Mouse (Mus musculus) left cerebral cortex, postnatal 25 days (tissue): ENCODE measurements at regions not wholly inside any gene's neighbourhood (a gene's known extent, or its start where the extent isn't known, plus 50 kb on each side); places are given as distances from the start of the nearest gene placed in this dataset.
"Not testable (repeated sequence)": the region's sequence is repeated elsewhere in the genome, so short reads cannot be mapped to it uniquely, and the experiment has no call there.

ENCODE experiments used
- DNase-seq, 2 experiments: peaks; one replicate each; pipeline ENCODE4 v3.0.0; 2022; ENCODE audit warnings: low spot score in 2 of 2, mixed read lengths in 1 of 2
- intact Hi-C: fragments of 180-260 bp; cut with DNase I; formaldehyde crosslinking; loops from one replicate; pipeline ENCODE4 v1.15.1; 2025

DNA sequence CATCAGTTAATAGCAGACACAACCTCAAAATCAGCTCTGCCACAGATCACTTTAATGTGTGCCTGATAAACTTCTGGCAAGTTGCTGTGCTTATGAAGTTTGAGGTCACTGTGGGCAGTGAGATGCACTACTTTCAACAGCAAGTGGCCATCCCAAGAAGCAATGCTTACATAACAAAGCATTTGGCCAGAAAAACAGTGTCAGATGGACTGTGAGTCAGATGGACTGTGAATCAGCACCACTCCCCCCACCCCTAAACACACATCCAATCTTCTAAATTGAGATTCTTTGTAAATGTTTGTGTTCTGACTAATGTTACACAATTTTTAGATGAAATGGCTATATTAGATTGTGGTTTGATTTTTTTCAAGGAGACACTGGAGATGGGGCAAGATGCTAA is 550.7 kb downstream of the Nxph1 start:
- intact Hi-C loops, result no loop called here
- DNase-seq, result peak in 1 of 2 experiments; percentile 46

- DNase-seq, result no peak
- intact Hi-C loops, result no loop called here
These were observed 586.2 kb downstream of the Nxph1 start for GRCm38 (mm10) chr6:9534395-9534794.

- DNase-seq, result no peak
- intact Hi-C loops, result no loop called here
These were observed 590.5 kb downstream of the Nxph1 start for GRCm38 (mm10) chr6:9538737-9539136.

DNA sequence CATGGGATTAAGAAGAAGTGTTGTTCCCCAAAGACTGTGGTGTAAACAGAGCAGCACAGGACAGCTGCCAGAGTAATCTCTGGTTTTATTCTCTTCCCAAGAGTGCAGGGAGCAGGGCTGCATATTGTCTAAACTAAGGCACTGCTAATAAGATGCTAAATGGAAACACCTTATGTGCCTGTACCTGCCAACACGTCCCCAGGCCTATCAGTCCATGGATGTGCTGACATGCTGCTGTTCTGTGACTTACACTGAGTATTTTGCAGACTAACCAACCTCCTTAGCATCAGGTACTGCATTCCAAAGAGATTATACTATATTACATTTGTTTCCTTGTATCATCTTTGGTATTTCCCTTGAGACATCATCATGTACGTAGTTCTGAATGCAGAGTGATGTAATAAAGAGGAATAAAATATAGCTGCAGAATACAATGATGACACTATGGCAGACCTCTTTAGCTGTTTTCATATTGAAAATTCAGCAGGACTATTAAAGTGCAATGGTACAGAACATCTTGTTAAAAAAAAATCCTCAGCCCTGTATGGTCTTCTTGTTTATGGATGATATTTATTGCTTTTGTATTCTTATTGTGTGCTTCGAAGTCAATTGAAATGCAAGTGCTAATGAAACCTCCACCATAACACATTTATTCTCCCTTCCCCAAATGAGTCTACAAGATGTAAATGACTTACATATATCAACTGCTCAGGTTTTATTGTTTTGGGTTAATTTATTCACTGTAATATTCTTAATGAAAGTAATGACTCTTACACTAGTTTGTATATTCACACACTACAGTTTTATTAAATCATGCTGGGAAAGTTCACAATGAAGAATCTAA is 602.1 kb downstream of the Nxph1 start:
- DNase-seq, result no peak
- intact Hi-C loops, result no loop called here

GRCm38 (mm10) chr6:9563290-9564044 is 615.2 kb downstream of the Nxph1 start:
- intact Hi-C loops, result no loop called here
- DNase-seq, result no peak

GRCm38 (mm10) chr6:9571787-9572186 is 623.6 kb downstream of the Nxph1 start:
- no peak for DNase-seq

GRCm38 (mm10) chr6:9593391-9593790 is 645.2 kb downstream of the Nxph1 start:
- intact Hi-C loops, result no loop called here

More at GRCm38 (mm10) chr6:9571787-9572186, 623.6 kb downstream of the Nxph1 start:
- intact Hi-C loops, result no loop called here

DNA sequence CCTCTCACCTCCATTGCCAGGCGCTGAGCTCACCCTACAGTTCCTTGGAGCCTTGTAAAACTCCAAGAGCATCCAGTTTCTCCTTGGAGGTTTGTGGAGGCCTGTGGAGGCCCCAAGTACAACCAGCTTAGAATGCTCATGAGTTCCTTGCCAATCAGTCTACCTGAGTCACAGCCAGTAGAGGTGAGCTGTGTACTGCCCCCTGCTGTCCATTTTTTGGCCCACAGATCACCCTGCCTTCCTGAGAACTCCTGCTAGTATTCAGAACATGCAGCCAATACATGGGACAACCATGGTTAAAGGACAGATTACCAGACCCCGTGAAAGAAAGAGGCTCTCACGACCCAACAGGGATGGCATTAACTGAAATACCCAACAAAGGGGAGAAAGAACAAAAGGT is 651.2 kb downstream of the Nxph1 start:
- intact Hi-C loops, result no loop called here
- DNase-seq, result no peak

More at GRCm38 (mm10) chr6:9593391-9593790, 645.2 kb downstream of the Nxph1 start:
- DNase-seq, result no peak

GRCm38 (mm10) chr6:9633931-9634330 is 685.7 kb downstream of the Nxph1 start:
- DNase-seq, result no peak
- intact Hi-C loops, result no loop called here

- intact Hi-C loops, DNase-seq: not testable (repeated sequence)
These were observed 695.2 kb downstream of the Nxph1 start for GRCm38 (mm10) chr6:9643456-9643855.

DNA sequence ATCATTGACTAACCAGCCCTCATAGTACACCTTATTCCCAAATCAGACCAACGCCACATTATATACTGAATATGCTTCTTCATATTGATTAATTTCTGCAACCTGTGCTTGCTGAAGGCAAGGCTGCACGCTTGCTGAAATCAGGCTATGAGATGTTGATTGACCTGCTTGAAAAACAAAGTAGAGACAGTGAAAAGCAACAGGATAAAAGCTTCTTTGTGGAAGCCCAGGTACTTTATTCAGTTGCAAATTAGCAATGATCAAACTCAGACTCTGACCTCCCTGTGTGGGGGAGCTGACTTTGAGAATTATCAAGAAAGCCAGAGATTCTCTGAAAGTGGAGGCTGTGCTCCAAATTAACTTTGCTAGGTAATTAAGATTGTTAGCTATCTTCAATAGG is 695.7 kb downstream of the Nxph1 start:
- intact Hi-C loops, DNase-seq: not testable (repeated sequence)

GRCm38 (mm10) chr6:9659672-9660071 is 711.4 kb downstream of the Nxph1 start:
- intact Hi-C loops, result no loop called here

DNA sequence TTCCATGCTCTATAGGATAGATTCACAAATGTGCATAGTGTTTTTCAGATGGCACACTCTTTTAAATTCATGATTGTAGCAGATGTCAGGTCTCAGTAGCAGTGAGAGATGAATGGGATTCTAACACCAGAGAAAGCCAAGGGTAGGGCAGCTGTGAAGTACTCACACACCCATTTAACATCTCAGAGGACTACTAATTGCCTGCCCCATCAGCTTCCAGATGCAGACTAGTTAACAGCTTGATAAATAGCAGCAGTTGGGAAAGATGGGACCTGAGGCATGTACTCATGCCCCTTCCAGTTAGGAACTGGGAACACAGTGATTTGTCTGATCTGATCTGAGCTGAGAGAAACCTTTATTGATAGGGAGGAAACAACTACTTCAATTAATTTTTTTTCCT is 737.0 kb downstream of the Nxph1 start:
- intact Hi-C loops, result no loop called here
- no peak for DNase-seq

More at GRCm38 (mm10) chr6:9659672-9660071, 711.4 kb downstream of the Nxph1 start:
- no peak for DNase-seq

DNA sequence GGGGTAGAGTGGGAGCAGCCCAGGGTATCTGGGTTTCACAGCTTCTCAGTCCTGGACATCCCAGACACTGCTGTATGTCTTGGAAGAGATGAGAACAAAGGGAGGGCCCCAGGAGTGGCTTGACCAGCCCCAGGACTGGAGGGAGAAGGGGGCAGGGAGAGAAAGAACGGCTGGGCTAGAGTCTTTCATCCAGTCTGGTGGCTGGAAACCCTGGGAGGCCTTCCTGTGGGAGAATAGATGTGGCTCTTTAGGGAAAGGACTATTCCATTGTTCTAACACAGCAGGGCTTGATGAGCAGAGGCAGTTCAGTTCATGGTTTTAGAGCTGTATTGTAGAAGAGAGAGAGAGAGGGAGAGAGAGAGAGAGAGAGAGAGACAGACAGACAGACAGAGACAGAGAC is 745.5 kb downstream of the Nxph1 start:
- intact Hi-C loops, result no loop called here
- no peak for DNase-seq

- no peak for DNase-seq
- intact Hi-C loops, result no loop called here
These were observed 749.5 kb downstream of the Nxph1 start for GRCm38 (mm10) chr6:9697698-9698097.

DNA sequence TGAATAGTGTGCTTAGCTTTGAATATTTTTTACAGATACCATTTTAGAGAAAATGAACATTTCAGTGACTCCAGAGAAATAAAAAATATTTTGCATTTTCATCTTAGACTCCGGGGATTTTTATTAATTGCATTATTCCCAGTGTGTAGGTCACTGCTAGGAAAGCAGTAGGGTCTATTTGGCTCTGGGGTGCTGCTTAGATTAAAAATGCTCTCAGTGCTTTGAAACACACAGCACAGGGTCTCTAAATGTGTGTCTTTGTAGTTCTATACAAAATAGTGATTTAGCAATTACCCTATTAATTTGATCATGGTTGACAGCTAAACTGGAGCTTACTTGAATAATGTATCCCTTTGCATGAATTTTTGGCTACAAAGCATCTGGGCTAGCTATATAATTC is 750.0 kb downstream of the Nxph1 start:
- DNase-seq, result no peak
- intact Hi-C loops, result no loop called here
